Mouse (Mus musculus) small intestine, adult 2 months (tissue): ENCODE results near the gene Ctu2.
A peak's percentile ranks its signal among the peaks of the same experiment; 100 is the strongest.

Source experiments
- CTCF ChIP-seq: fragments of 200-500 bp; IDR thresholded peaks from 2 replicates; pipeline ENCODE4 v1.5.1; 2012; ENCODE audit warnings: low read depth, mild to moderate bottlenecking, control low read depth, inconsistent platforms, low read length, moderate library complexity, mixed read lengths; ENCODE audit not compliant: insufficient replicate concordance, insufficient read length; ENCODE audit errors: extremely low read depth
- POLR2A ChIP-seq: fragments of 200-500 bp; IDR thresholded peaks from 2 replicates; pipeline ENCODE4 v1.6.1; 2012; ENCODE audit warnings: low read depth, mild to moderate bottlenecking, control low read depth, inconsistent platforms, low read length, moderate library complexity

DNA sequence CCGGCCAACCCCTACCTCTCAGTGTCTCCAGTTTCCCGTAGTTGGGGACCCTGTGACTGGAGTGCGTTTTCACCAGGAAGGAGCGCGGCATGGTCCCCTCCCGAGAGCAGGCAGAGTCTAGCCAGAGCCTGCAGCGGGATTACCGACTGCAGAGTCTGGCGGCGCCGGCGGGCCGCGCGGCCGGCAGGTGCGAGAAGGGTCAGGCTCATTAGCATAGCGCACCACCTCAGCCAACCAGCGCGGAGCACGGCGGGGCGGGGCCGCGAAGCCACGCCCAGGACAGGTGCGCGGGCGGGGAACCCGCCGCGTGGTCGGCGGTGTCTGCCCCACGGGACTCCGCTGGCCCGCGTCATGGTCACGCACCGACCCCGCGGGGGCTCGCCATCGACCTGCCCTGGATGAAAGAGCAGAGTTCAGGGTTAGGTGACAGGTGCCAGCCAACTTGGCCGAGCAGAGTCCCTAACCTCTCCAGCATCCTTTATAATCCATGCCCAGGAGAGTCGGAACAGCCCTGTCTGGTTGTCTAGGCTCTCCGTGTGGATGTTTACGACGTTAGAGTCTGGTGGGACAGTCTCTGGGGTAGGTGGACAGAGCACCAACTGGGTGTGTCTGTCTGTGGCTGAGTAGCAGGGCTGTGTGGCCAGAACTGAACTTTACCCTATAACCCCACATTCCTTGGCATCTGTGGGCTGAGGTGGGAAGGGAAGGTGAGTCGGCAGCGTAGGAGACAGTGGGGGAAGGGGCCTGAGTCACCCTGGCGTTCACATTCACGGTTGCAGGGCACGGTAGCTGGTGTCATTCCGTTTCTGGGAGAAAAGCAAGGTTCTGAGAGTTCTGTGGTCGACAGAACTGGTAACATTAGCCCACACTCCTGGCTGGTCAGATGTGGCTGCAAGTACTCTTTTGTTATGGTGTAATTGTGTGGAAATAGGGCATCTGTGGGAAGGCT, 15.1 kb upstream of the Ctu2 start, which contains the start of gene Snai3:
- no peak for TF ChIP-seq CTCF
- peak; percentile 37; the same call in 1 of the 2 replicates for TF ChIP-seq POLR2A
